Mouse (Mus musculus) ES-Bruce4 (cell line): ENCODE data around the gene Olfr49. TPM values are rescaled to one million over a fixed set of nuclear protein-coding genes. Genes with fewer than 3 reads are reported as not detected.
A peak's percentile ranks its signal among the peaks of the same experiment; 100 is the strongest.

ENCODE experiments used
- H3K27ac ChIP-seq: 2 replicates; pipeline ENCODE4 v1.5.1; 2012; ENCODE audit warnings: low read length, inconsistent platforms; ENCODE audit not compliant: insufficient read depth
- H3K27me3 ChIP-seq: 2 replicates; pipeline ENCODE4 v1.6.1; 2012; ENCODE audit warnings: mild to moderate bottlenecking, low read length, inconsistent platforms; ENCODE audit not compliant: control insufficient read depth, poor library complexity, insufficient read depth, severe bottlenecking
- H3K36me3 ChIP-seq: 2 replicates; pipeline ENCODE4 v1.6.1; 2012; ENCODE audit warnings: inconsistent platforms, mild to moderate bottlenecking, low read length, moderate library complexity; ENCODE audit not compliant: control insufficient read depth, poor library complexity, insufficient read depth, severe bottlenecking
- H3K4me1 ChIP-seq: one replicate; pipeline ENCODE4 v1.8.1; 2011; ENCODE audit warnings: low read length; ENCODE audit not compliant: control insufficient read depth, insufficient read depth
- H3K4me3 ChIP-seq: 2 replicates; pipeline ENCODE4 v1.5.1; 2011; ENCODE audit warnings: low read depth, mild to moderate bottlenecking, low read length
- H3K9ac ChIP-seq: 2 replicates; pipeline ENCODE4 v1.6.1; 2012; ENCODE audit warnings: low read depth, mild to moderate bottlenecking, inconsistent platforms; ENCODE audit not compliant: poor library complexity, severe bottlenecking
- H3K9me3 ChIP-seq: replicated peaks from 2 replicates; pipeline ENCODE4 v1.6.1; 2012; ENCODE audit warnings: mild to moderate bottlenecking, low read length, inconsistent platforms; ENCODE audit not compliant: control insufficient read depth, poor library complexity, insufficient read depth, severe bottlenecking
- CTCF ChIP-seq: IDR thresholded peaks from one replicate; pipeline ENCODE4 v1.8.1; 2011; ENCODE audit warnings: low read depth, low read length
- EP300 ChIP-seq: IDR thresholded peaks from 2 replicates; pipeline ENCODE4 v1.6.1; 2011; ENCODE audit warnings: low read depth, low read length; ENCODE audit not compliant: insufficient read depth
- POLR2A ChIP-seq: IDR thresholded peaks from one replicate; pipeline ENCODE4 v1.8.1; 2011; ENCODE audit warnings: low read length; ENCODE audit not compliant: insufficient read depth
- polyA plus RNA-seq: library from polyadenylated mRNA; stranded (reverse); fragments of >200 nt; gene quantifications from 2 replicates; pipeline ENCODE4 v1.2.4, GENCODE M21; 2011; ENCODE audit warnings: low read depth; ENCODE audit not compliant: missing spikeins, insufficient read depth, insufficient read length

Gene Olfr49
- polyA plus RNA-seq, 1 experiment, result not detected

DNA sequence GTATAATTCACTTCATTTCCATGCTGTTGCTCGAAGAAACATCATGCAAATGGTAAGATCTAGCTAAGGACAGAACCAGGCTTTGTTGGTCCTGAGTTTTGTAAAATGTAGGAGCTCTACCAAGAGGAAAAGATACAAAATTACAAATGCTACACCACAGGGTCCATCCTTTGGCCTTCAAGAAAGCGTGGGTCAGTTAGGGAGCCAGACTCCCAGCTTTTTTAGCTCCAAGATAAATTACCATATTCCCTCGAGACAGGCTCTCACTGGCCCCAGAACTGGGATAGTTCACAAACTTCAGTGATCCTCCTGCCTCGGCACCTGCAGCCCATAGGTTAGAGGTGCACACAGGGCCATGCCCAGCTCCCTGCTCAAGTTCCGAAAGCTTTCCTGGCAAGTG is 39.7 kb upstream of the Olfr49 start:
- Histone ChIP-seq H3K27ac (no peak overlapping the region), H3K4me3 (no peak overlapping the region), H3K27me3 (no peaks in the 10 kb centered on the region), H3K36me3 (no peaks in the 10 kb centered on the region), H3K9ac (no peak overlapping the region), H3K9me3 (no peaks in the 10 kb centered on the region; the same call in 1 of the 2 replicates), H3K4me1 (no peaks in the 10 kb centered on the region)
- TF ChIP-seq EP300, result no peak
- TF ChIP-seq POLR2A, result no peak
- TF ChIP-seq CTCF, result no peak

DNA sequence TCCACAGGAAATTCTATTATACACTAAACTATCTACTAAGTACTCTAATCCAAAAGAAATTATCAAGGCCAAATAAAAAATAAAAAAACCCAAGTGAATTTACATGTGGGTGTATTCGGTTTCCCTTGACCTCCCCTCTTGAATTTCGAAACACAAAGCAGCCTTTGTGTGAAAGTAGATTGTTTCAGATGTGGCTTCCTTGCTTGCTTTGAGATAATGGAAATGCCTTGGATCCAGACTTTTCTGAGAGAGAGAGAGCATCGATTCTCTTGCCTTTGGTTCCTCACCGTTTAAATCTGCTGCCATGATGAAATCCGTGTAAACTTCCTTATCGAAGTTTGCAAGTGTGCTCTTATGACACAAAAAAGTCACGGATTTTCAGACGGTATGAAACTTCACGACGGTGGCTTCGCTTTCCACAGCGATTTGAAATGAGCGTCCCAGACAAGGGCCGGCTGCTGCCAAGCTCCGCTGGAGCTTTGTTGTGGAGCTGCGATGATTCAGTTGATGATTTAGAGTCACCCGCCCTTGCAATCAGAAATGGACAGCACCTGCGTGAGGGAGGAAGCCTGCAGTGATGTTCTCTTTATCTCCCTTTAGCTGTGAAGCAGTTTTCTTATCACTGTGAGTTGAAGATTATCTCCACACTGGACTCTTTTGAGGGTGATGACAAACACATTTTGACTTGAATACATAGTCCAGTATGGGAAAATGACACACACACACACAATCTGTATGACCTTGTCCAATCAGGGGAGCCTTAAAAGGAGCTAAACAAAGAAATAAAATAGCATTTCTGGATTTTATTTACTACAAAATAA is 37.0 kb upstream of the Olfr49 start:
- Histone ChIP-seq H3K27ac (0 out of 2 replicates have a peak overlapping the region, but pooled peaks have one; percentile 20), H3K36me3 (no peaks in the 10 kb centered on the region), H3K9me3 (no peaks in the 10 kb centered on the region; the same call in 1 of the 2 replicates), H3K9ac (no peak overlapping the region), H3K4me1 (no peaks in the 10 kb centered on the region), H3K4me3 (no peak overlapping the region), H3K27me3 (no peaks in the 10 kb centered on the region)
- TF ChIP-seq CTCF, result no peak
- TF ChIP-seq EP300, result no peak
- no peak for TF ChIP-seq POLR2A

DNA sequence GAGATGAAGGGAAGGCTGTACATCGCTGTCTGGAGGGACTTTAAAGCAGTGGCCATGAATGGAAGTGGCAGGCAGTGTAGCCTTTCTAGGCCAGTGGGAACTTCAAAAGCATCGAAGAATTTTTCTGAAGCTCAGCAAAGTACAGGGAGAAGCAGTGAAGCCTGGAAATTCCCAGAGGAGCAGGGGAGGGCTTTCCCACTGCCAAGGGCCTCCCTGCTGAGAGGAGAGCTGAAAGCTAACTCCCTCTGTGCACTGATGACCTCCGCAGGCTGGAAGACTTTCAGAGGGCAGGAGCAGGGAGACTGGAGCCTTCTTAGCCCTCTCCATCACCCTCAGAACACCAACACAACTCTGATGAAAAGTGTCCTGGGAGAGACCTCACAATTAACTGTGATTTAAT is 27.0 kb upstream of the Olfr49 start:
- no peaks in the 10 kb centered on the region for H3K27me3 ChIP-seq
- no peak overlapping the region for H3K27ac ChIP-seq
- no peak overlapping the region for H3K9ac ChIP-seq
- H3K4me1 ChIP-seq, result no peaks in the 10 kb centered on the region
- peaks cover 7% of the 10 kb centered on the region for H3K9me3 ChIP-seq
- no peak overlapping the region for H3K4me3 ChIP-seq
- TF ChIP-seq POLR2A (no peak), CTCF (no peak)
- no peaks in the 10 kb centered on the region for H3K36me3 ChIP-seq

DNA sequence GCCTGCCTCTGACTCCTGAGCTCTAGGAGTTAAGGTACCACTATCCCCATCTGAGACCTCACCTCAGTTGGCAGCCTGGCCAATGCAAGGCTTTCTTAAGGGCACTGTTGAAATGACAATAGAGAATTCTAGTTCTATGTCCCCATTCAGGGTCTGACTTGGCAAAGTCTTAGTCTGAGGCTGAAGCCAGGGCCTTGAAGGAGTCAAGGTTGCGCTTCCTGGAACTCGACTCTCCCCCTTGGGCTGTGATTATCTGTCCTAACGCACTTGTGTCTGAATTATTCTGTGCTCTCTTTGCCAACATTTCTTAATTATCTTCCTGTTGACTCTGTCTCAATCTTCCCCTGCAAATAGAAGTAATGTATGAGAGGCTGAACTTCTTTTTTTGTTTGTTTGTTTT is 15.9 kb upstream of the Olfr49 start:
- Histone ChIP-seq H3K36me3 (no peaks in the 10 kb centered on the region), H3K9ac (no peak overlapping the region), H3K4me1 (no peaks in the 10 kb centered on the region), H3K27ac (no peak overlapping the region), H3K4me3 (no peak overlapping the region), H3K27me3 (no peaks in the 10 kb centered on the region), H3K9me3 (no peaks in the 10 kb centered on the region)
- no peak for TF ChIP-seq EP300
- TF ChIP-seq CTCF, result no peak
- no peak for TF ChIP-seq POLR2A

DNA sequence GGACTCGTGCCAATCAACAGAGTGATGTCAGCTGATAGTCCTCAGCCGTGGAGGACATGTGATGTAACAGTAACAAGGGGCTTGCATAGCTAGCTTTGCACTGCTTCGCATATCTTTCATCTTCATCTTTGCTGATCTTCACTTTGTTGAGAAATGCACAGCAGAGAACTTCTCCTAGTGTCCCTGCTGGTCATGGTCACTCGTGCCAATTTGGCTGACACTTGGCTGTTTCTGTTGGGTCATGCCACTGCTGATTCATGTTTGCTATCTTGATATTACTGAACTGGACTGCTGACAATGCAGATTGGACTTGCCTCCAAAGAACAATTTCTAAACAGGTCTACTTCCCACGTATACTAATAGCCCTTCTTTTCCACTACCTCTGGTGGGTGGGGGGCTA is 15.4 kb upstream of the Olfr49 start:
- Histone ChIP-seq H3K27me3 (no peaks in the 10 kb centered on the region), H3K4me1 (no peaks in the 10 kb centered on the region), H3K9ac (no peak overlapping the region), H3K9me3 (no peaks in the 10 kb centered on the region), H3K27ac (no peak overlapping the region), H3K4me3 (no peak overlapping the region), H3K36me3 (no peaks in the 10 kb centered on the region)
- no peak for TF ChIP-seq EP300
- TF ChIP-seq CTCF, result no peak
- no peak for TF ChIP-seq POLR2A

DNA sequence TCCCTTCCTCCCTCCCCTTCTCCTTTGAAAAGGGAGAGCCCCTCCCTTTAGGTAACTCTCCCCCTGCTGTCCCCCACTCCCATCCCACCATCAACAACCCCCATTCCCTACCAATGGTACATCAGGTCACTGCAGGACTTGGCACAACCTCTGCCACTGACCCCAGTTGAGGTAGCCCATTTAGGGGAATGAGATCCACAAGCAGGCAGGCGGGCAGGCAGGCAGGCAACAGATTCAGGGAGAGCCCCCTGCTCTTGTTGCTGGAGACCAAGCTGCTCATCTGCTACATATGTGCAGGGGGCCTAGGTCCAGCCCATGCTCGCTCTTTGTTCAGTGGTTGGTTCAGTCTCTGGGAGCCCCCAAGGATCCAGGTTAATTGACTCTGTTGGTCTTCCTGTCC is 8.3 kb downstream of the Olfr49 start:
- no peak overlapping the region for H3K9ac ChIP-seq
- H3K9me3 ChIP-seq, result 0 out of 2 replicates have a peak, but pooled peaks cover 3% of the 10 kb centered on the region
- no peak overlapping the region for H3K4me3 ChIP-seq
- no peak overlapping the region for H3K27ac ChIP-seq
- H3K27me3 ChIP-seq, result no peaks in the 10 kb centered on the region
- TF ChIP-seq CTCF (no peak), POLR2A (no peak), EP300 (no peak)
- H3K4me1 ChIP-seq, result no peaks in the 10 kb centered on the region
- H3K36me3 ChIP-seq, result no peaks in the 10 kb centered on the region
